Mouse (Mus musculus): ENCODE measurements at regions not wholly inside any gene's neighbourhood (a gene's known extent, or its start where the extent isn't known, plus 50 kb on each side); places are given as distances from the start of the nearest gene placed in this dataset.

GRCm38 (mm10) chr6:95769808-95770207 is 51.2 kb upstream of the Suclg2 start:
- DNase-seq (ENCODE audit: low read depth, low spot score) = no peak

- DNase-seq (ENCODE audit: low read depth, low spot score) = no peak
These were observed 83.1 kb upstream of the Suclg2 start for GRCm38 (mm10) chr6:95801651-95802050.

GRCm38 (mm10) chr6:95841502-95841901 is 122.9 kb upstream of the Suclg2 start:
- no peak for DNase-seq (ENCODE audit: low read depth, low spot score)

GRCm38 (mm10) chr6:95846536-95846935 is 127.9 kb upstream of the Suclg2 start:
- DNase-seq (ENCODE audit: low read depth, low spot score) = no peak

GRCm38 (mm10) chr6:95875463-95875862 is 156.9 kb upstream of the Suclg2 start:
- no peak for DNase-seq (ENCODE audit: low read depth, low spot score)

- DNase-seq (ENCODE audit: low read depth, low spot score) = no peak
These were observed 157.7 kb upstream of the Suclg2 start for GRCm38 (mm10) chr6:95876320-95876719.

- DNase-seq (ENCODE audit: low read depth, low spot score) = peak; percentile 54
These were observed 168.0 kb upstream of the Suclg2 start for GRCm38 (mm10) chr6:95886645-95887044.

- no peak for DNase-seq (ENCODE audit: low read depth, low spot score)
These were observed 184.0 kb upstream of the Suclg2 start for GRCm38 (mm10) chr6:95902551-95902950.

- peak; percentile 35 for DNase-seq (ENCODE audit: low read depth, low spot score)
These were observed 185.6 kb upstream of the Suclg2 start for GRCm38 (mm10) chr6:95904085-95904633.

GRCm38 (mm10) chr6:95905057-95905456 is 186.5 kb upstream of the Suclg2 start:
- DNase-seq (ENCODE audit: low read depth, low spot score) = peak; percentile 51

GRCm38 (mm10) chr6:95921737-95922136 is 191.2 kb upstream of the Fam19a1 start:
- DNase-seq (ENCODE audit: low read depth, low spot score) = no peak

GRCm38 (mm10) chr6:95934561-95934960 is 178.4 kb upstream of the Fam19a1 start:
- DNase-seq (ENCODE audit: low read depth, low spot score) = no peak

- DNase-seq (ENCODE audit: low read depth, low spot score) = no peak
These were observed 176.4 kb upstream of the Fam19a1 start for GRCm38 (mm10) chr6:95936504-95936903.

- no peak for DNase-seq (ENCODE audit: low read depth, low spot score)
These were observed 173.9 kb upstream of the Fam19a1 start for GRCm38 (mm10) chr6:95939052-95939451.

GRCm38 (mm10) chr6:95960745-95961144 is 152.2 kb upstream of the Fam19a1 start:
- DNase-seq (ENCODE audit: low read depth, low spot score) = no peak

- DNase-seq (ENCODE audit: low read depth, low spot score) = peak; percentile 2
These were observed 146.7 kb upstream of the Fam19a1 start for GRCm38 (mm10) chr6:95966231-95966630.

GRCm38 (mm10) chr6:95975994-95976393 is 137.0 kb upstream of the Fam19a1 start:
- DNase-seq (ENCODE audit: low read depth, low spot score) = no peak

GRCm38 (mm10) chr6:95997037-95997436 is 115.9 kb upstream of the Fam19a1 start:
- DNase-seq (ENCODE audit: low read depth, low spot score) = no peak

- no peak for DNase-seq (ENCODE audit: low read depth, low spot score)
These were observed 115.2 kb upstream of the Fam19a1 start for GRCm38 (mm10) chr6:95997741-95998140.

- DNase-seq (ENCODE audit: low read depth, low spot score) = no peak
These were observed 113.5 kb upstream of the Fam19a1 start for GRCm38 (mm10) chr6:95999441-95999840.

- peak; percentile 81 for DNase-seq (ENCODE audit: low read depth, low spot score)
These were observed 112.9 kb upstream of the Fam19a1 start for GRCm38 (mm10) chr6:96000011-96000476.

- peak; percentile 30 for DNase-seq (ENCODE audit: low read depth, low spot score)
These were observed 101.7 kb upstream of the Fam19a1 start for GRCm38 (mm10) chr6:96011299-96011698.

GRCm38 (mm10) chr6:96028022-96028704 is 84.8 kb upstream of the Fam19a1 start:
- no peak for DNase-seq (ENCODE audit: low read depth, low spot score)

All from brain, adult 2 months (tissue).